Mouse (Mus musculus): Measurements from ENCODE around the gene Akap1. TPM values are rescaled to one million over a fixed set of nuclear protein-coding genes. Genes with fewer than 3 reads are reported as not detected.

The Akap1 gene
- polyA plus RNA-seq, 1 experiment from 2014 or later: 31.2 TPM

DNA sequence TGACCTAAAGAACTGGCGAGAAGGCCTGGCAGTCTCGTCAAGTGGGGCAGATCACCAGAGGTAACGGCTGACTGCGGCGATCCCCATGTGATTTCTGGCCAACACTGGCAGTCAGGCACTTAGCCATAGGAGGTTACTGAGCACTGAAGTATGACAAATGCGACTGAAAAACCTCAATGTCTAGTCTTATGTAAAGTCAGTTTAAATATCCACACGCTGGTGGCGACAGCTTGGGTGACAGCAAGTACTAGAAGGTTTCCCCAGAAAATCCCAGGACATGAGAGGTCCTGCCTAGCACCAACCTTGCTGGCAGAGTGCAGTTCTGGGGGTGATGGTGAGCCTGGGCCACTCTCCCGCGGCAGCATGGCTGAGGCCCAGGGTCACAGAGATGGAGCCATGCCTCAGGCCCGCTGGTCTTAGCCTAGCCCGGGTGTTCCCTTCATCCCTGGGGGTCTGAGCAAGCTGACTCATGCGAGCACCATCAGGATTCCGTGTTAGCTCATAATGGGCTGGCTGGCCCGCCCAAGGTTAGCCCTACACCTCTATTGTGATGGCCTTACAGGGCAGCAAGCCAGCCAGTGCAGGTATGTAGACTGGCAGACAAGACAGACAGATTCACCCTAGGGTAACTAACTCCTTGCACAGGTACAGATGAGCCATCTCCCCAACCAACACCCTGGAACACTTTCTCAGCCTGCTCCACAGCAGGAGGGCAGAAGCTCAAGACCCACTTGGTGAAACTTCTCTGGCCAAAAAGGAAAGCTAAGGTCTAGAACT is 13.1 kb downstream of the Akap1 start:
- Histone ChIP-seq H3K4me1 (ENCODE audit: control insufficient read depth, insufficient read depth, low read length) (peaks cover 11% of the 10 kb centered on the region; the same call in 1 of the 2 replicates), H3K4me3 (ENCODE audit: low read depth, low read length) (no peak overlapping the region), H3K9me3 (replicated peaks; ENCODE audit: control insufficient read depth, low read length, poor library complexity, severe bottlenecking) (no peaks in the 10 kb centered on the region), H3K9ac (ENCODE audit: low read depth, low read length) (no peak overlapping the region; the same call in 1 of the 2 replicates), H3K4me2 (ENCODE audit: low read length) (no peak overlapping the region), H3K27ac (ENCODE audit: low read length) (no peak overlapping the region), H3K36me3 (ENCODE audit: control insufficient read depth, insufficient read depth, low read length) (0 out of 2 replicates have a peak, but pooled peaks cover 5% of the 10 kb centered on the region), H3K27me3 (ENCODE audit: control insufficient read depth, insufficient read depth, low read depth, low read length) (no peaks in the 10 kb centered on the region)
- 86% methylated on average over 15 of the region's 15 CpGs for WGBS
- no peak for ATAC-seq

DNA sequence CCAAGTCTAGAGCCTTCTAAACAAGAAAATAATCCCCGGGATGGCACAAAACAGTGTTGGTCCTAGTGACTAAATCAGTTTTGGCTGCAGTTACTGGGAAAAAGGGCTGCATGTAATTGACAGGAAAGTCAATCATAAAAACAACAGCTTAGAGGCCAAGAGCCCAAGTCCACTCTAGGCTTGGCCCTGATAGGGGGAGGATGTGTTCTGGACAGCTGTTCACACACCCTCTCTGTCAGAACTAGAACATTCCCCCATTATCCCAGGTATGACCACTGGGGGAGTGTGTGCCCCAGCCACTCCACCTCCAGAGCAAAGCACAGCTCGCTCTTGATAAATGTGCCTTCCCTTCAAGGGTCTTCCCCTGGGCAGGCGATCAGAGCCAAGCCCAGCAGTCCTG is 14.7 kb downstream of the Akap1 start:
- Histone ChIP-seq H3K27me3 (ENCODE audit: control insufficient read depth, insufficient read depth, low read depth, low read length) (no peaks in the 10 kb centered on the region), H3K9ac (ENCODE audit: low read depth, low read length) (no peak overlapping the region), H3K27ac (ENCODE audit: low read length) (no peak overlapping the region), H3K4me1 (ENCODE audit: control insufficient read depth, insufficient read depth, low read length) (peaks cover 11% of the 10 kb centered on the region; the same call in 1 of the 2 replicates), H3K4me3 (ENCODE audit: low read depth, low read length) (no peak overlapping the region), H3K9me3 (replicated peaks; ENCODE audit: control insufficient read depth, low read length, poor library complexity, severe bottlenecking) (no peaks in the 10 kb centered on the region), H3K4me2 (ENCODE audit: low read length) (no peak overlapping the region), H3K36me3 (ENCODE audit: control insufficient read depth, insufficient read depth, low read length) (peaks cover 12% of the 10 kb centered on the region)
- ATAC-seq: no peak
- WGBS: 77% methylated on average over 3 of the region's 3 CpGs

DNA sequence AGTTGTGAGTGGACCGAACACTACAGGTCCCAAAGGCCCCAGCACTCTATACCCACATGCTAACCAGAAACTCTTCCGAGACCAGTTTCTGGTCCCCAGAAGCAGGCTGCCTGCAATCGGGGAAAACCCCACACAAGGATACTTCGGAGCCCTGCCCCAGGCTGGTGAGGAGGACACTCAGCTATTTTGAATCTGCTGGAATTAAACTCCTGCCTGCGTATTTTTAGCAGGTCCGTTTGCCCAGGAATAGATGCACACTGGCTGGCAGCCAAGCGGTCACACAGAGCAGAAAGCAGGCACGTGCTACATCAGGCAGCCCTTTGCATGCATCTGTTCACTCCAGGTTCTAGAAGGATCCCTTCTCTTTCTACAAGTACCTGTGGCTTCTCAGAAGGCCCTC is 15.1 kb downstream of the Akap1 start:
- Histone ChIP-seq H3K9ac (ENCODE audit: low read depth, low read length) (no peak overlapping the region), H3K4me3 (ENCODE audit: low read depth, low read length) (no peak overlapping the region), H3K4me1 (ENCODE audit: control insufficient read depth, insufficient read depth, low read length) (peaks cover 11% of the 10 kb centered on the region; the same call in 1 of the 2 replicates), H3K27me3 (ENCODE audit: control insufficient read depth, insufficient read depth, low read depth, low read length) (no peaks in the 10 kb centered on the region), H3K4me2 (ENCODE audit: low read length) (no peak overlapping the region), H3K27ac (ENCODE audit: low read length) (no peak overlapping the region), H3K9me3 (replicated peaks; ENCODE audit: control insufficient read depth, low read length, poor library complexity, severe bottlenecking) (no peaks in the 10 kb centered on the region), H3K36me3 (ENCODE audit: control insufficient read depth, insufficient read depth, low read length) (peaks cover 15% of the 10 kb centered on the region)
- 72% methylated on average over 8 of the region's 8 CpGs for WGBS
- no peak for ATAC-seq

DNA sequence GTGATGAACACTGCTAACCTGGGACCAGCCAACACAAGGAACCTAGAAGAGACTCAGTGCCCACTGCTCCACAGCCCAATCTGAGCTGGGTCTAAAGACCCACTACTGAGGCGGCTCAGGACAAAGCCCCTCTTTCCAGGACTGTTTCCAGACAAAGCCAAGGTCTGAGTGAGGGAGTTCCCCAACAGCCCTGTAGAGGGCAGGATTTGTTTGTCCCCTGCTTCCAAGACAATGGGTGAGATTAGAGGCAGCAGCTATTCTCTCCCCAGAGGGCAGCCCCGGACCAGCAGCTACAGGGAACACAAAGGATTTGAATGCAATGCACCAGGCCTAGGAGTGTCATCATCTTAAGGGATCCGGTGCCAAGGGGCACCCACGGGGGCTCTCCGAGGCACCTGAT is 15.8 kb downstream of the Akap1 start:
- no peak for ATAC-seq
- Histone ChIP-seq H3K4me1 (ENCODE audit: control insufficient read depth, insufficient read depth, low read length) (peaks cover 11% of the 10 kb centered on the region; the same call in 1 of the 2 replicates), H3K4me3 (ENCODE audit: low read depth, low read length) (no peak overlapping the region), H3K4me2 (ENCODE audit: low read length) (no peak overlapping the region), H3K36me3 (ENCODE audit: control insufficient read depth, insufficient read depth, low read length) (peaks cover 22% of the 10 kb centered on the region), H3K27ac (ENCODE audit: low read length) (no peak overlapping the region), H3K9ac (ENCODE audit: low read depth, low read length) (no peak overlapping the region), H3K27me3 (ENCODE audit: control insufficient read depth, insufficient read depth, low read depth, low read length) (no peaks in the 10 kb centered on the region), H3K9me3 (replicated peaks; ENCODE audit: control insufficient read depth, low read length, poor library complexity, severe bottlenecking) (no peaks in the 10 kb centered on the region)
- 20% methylated on average over 5 of the region's 5 CpGs for WGBS

DNA sequence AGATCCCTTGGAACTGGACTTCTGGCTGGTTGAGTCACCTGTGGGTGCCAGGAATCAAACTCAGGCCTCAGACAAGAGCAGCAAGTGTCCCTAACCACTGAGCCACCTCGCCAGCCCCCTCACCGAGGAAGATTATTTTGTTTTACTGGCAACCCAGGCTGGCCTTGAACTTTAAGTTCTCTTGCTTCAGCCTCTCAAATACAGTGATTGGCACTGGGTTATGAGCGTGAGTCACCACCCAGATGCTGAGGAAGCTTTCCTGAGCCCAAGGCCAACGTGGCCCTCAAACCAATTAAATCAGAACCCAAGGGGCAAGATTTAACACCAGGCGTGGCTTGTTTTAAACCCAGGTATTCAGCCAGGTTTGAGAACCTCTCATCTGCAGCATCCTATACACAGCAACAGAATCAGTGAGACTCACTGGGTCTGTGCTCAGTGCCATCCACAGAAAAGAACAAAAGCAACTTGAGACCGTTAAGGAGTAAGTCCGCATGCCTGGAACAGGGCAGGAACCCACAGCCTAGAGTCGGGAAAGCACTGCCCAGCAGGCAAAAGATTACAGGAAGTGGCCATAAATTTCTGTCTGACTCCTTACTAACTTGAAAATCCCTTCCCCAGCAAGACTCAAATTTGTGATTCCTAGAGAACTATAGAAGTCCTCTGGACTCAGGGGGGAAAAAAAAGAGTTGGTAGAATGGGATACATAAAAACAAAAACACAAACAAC is 16.9 kb downstream of the Akap1 start:
- Histone ChIP-seq H3K9me3 (replicated peaks; ENCODE audit: control insufficient read depth, low read length, poor library complexity, severe bottlenecking) (no peaks in the 10 kb centered on the region), H3K27me3 (ENCODE audit: control insufficient read depth, insufficient read depth, low read depth, low read length) (no peaks in the 10 kb centered on the region), H3K36me3 (ENCODE audit: control insufficient read depth, insufficient read depth, low read length) (peaks cover 27% of the 10 kb centered on the region), H3K9ac (ENCODE audit: low read depth, low read length) (no peak overlapping the region), H3K4me2 (ENCODE audit: low read length) (no peak overlapping the region), H3K27ac (ENCODE audit: low read length) (no peak overlapping the region), H3K4me3 (ENCODE audit: low read depth, low read length) (no peak overlapping the region), H3K4me1 (ENCODE audit: control insufficient read depth, insufficient read depth, low read length) (peaks cover 11% of the 10 kb centered on the region; the same call in 1 of the 2 replicates)
- ATAC-seq: no peak
- WGBS: 89% methylated on average over 8 of the region's 8 CpGs

DNA sequence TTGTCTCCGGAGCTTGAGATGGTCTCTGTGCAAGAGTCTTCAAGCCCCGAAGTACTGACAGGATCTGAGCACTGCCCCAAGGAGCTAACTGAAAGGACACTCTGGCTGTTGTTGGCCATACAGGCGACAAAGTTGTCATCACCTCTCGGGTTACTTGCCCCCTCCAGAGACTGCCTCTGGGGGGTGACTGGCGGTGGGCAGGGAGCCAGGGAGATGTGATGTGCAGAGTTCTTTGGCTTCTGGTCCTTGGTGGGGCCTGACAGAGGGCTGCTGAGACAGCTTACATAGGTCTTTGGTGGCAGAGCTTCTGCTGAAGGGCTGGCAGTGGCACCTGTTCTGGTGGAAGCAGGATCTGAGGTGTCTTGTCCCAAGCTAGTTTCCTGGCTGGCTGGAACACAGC is 20.0 kb downstream of the Akap1 start:
- Histone ChIP-seq H3K4me2 (ENCODE audit: low read length) (no peak overlapping the region), H3K9ac (ENCODE audit: low read depth, low read length) (no peak overlapping the region), H3K36me3 (ENCODE audit: control insufficient read depth, insufficient read depth, low read length) (peaks cover 23% of the 10 kb centered on the region), H3K27me3 (ENCODE audit: control insufficient read depth, insufficient read depth, low read depth, low read length) (no peaks in the 10 kb centered on the region), H3K4me3 (ENCODE audit: low read depth, low read length) (no peak overlapping the region), H3K4me1 (ENCODE audit: control insufficient read depth, insufficient read depth, low read length) (peaks cover 9% of the 10 kb centered on the region; the same call in 1 of the 2 replicates), H3K9me3 (replicated peaks; ENCODE audit: control insufficient read depth, low read length, poor library complexity, severe bottlenecking) (no peaks in the 10 kb centered on the region), H3K27ac (ENCODE audit: low read length) (no peak overlapping the region)
- no peak for ATAC-seq
- WGBS: 92% methylated on average over 5 of the region's 5 CpGs

DNA sequence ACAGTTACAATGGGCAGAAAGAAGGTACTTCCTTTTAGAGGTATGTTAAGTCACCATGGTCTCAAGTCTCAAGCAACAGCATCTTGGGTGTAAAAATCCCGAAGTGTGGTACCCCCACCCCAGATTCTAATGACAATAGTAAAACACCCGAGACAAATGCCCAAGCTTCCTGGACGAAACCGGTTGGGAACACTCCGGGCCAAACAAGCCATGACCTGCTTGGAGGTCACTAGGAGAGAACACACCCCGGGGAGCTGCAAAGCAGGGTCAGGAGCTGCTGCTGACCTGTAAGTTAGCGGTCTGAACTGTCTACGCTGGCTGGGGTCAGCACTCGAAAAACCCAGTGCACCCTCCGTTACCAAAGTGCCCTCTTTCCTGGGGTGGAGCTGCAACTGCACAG is 21.1 kb downstream of the Akap1 start:
- no peak overlapping the region for H3K4me3 ChIP-seq (ENCODE audit: low read depth, low read length)
- H3K4me2 ChIP-seq (ENCODE audit: low read length): no peak overlapping the region
- H3K9ac ChIP-seq (ENCODE audit: low read depth, low read length): no peak overlapping the region
- no peak overlapping the region for H3K27ac ChIP-seq (ENCODE audit: low read length)
- peaks cover 2% of the 10 kb centered on the region; the same call in 1 of the 2 replicates for H3K4me1 ChIP-seq (ENCODE audit: control insufficient read depth, insufficient read depth, low read length)
- peaks cover 26% of the 10 kb centered on the region for H3K36me3 ChIP-seq (ENCODE audit: control insufficient read depth, insufficient read depth, low read length)
- 92% methylated on average over 10 of the region's 10 CpGs for WGBS
- no peak for ATAC-seq
- H3K27me3 ChIP-seq (ENCODE audit: control insufficient read depth, insufficient read depth, low read depth, low read length): no peaks in the 10 kb centered on the region
- H3K9me3 ChIP-seq (replicated peaks; ENCODE audit: control insufficient read depth, low read length, poor library complexity, severe bottlenecking): no peaks in the 10 kb centered on the region

DNA sequence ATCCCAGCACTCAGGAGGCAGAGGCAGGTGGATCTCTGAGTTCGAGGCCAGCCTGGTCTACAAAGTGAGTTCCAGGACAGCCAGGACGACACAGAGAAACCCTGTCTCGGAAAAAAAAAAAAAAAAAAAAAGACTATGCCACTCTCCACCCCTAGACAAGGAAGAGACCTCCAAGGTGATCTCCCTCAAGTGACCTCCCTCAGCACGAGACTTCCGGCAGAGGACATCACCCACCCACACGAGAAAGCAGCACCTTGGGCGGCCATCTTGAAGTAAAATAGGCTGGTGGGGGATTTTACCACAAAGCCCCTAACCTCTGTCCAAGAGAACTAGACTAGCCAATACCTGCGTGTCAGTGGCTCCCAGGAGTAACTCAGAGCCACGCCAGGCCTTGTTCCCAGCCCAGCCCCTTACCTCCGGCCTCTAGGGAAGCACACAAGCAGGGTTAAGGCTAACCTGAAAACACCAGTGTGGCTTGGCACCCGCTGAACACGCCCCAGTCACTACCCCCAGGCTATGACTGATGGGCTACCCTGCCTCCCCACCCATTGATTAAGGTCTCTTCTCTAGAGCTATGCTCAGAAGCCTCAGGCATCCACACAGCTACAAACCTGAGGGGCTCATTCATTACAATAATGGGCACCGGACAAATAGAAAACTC is 21.9 kb downstream of the Akap1 start:
- H3K4me1 ChIP-seq (ENCODE audit: control insufficient read depth, insufficient read depth, low read length): no peaks in the 10 kb centered on the region
- WGBS: 99% methylated on average over 13 of the region's 13 CpGs
- no peak overlapping the region for H3K27ac ChIP-seq (ENCODE audit: low read length)
- H3K9ac ChIP-seq (ENCODE audit: low read depth, low read length): no peak overlapping the region
- no peaks in the 10 kb centered on the region for H3K27me3 ChIP-seq (ENCODE audit: control insufficient read depth, insufficient read depth, low read depth, low read length)
- H3K9me3 ChIP-seq (replicated peaks; ENCODE audit: control insufficient read depth, low read length, poor library complexity, severe bottlenecking): no peaks in the 10 kb centered on the region
- no peak for ATAC-seq
- H3K4me2 ChIP-seq (ENCODE audit: low read length): no peak overlapping the region
- H3K4me3 ChIP-seq (ENCODE audit: low read depth, low read length): no peak overlapping the region
- peaks cover 26% of the 10 kb centered on the region for H3K36me3 ChIP-seq (ENCODE audit: control insufficient read depth, insufficient read depth, low read length)
